Mouse (Mus musculus): ENCODE measurements around the gene Slc2a3.
A peak's percentile ranks its signal among the peaks of the same experiment; 100 is the strongest.

Slc2a3 gene

GRCm38 (mm10) chr6:122801301-122801800, at the start of gene Slc2a3:
Slc2a3 (minus strand) TSS chr6:122801640.
- DNase-seq (ENCODE audit: low read depth, low spot score), result peak; percentile 92

- no peak for DNase-seq (ENCODE audit: low read depth, low spot score)
Observed at GRCm38 (mm10) chr6:122843759-122844158, 42.3 kb upstream of the Slc2a3 start.

GRCm38 (mm10) chr6:122837539-122837938, 36.1 kb upstream of the Slc2a3 start:
- no peak for DNase-seq (ENCODE audit: low read depth, low spot score)

GRCm38 (mm10) chr6:122836974-122837373, 35.5 kb upstream of the Slc2a3 start:
- DNase-seq (ENCODE audit: low read depth, low spot score), result no peak

GRCm38 (mm10) chr6:122834365-122834764, 32.9 kb upstream of the Slc2a3 start:
- peak; percentile 73 for DNase-seq (ENCODE audit: low read depth, low spot score)

- no peak for DNase-seq (ENCODE audit: low read depth, low spot score)
Observed at GRCm38 (mm10) chr6:122832880-122833279, 31.4 kb upstream of the Slc2a3 start.

- DNase-seq (ENCODE audit: low read depth, low spot score), result peak; percentile 62
Observed at GRCm38 (mm10) chr6:122828086-122828485, 26.6 kb upstream of the Slc2a3 start.

GRCm38 (mm10) chr6:122825923-122826742, 24.7 kb upstream of the Slc2a3 start:
- DNase-seq (ENCODE audit: low read depth, low spot score), result peak; percentile 81

GRCm38 (mm10) chr6:122825166-122825565, 23.7 kb upstream of the Slc2a3 start:
- DNase-seq (ENCODE audit: low read depth, low spot score), result no peak

GRCm38 (mm10) chr6:122824086-122824485, 22.6 kb upstream of the Slc2a3 start:
- no peak for DNase-seq (ENCODE audit: low read depth, low spot score)

- peak; percentile 60 for DNase-seq (ENCODE audit: low read depth, low spot score)
Observed at GRCm38 (mm10) chr6:122821822-122822221, 20.4 kb upstream of the Slc2a3 start.

- peak; percentile 92 for DNase-seq (ENCODE audit: low read depth, low spot score)
Observed at GRCm38 (mm10) chr6:122820799-122821650, 19.6 kb upstream of the Slc2a3 start.

- DNase-seq (ENCODE audit: low read depth, low spot score), result no peak
Observed at GRCm38 (mm10) chr6:122820071-122820798, 18.8 kb upstream of the Slc2a3 start.

GRCm38 (mm10) chr6:122819306-122820070, 18.0 kb upstream of the Slc2a3 start, which contains the start of gene Foxj2:
Foxj2 (plus strand) TSS chr6:122819914.
- DNase-seq (ENCODE audit: low read depth, low spot score), result peak; percentile 82

GRCm38 (mm10) chr6:122813640-122814039, 12.2 kb upstream of the Slc2a3 start:
- DNase-seq (ENCODE audit: low read depth, low spot score), result peak; percentile 42

GRCm38 (mm10) chr6:122812716-122813115, 11.3 kb upstream of the Slc2a3 start:
- DNase-seq (ENCODE audit: low read depth, low spot score), result peak; percentile 80

- DNase-seq (ENCODE audit: low read depth, low spot score), result peak; percentile 86
Observed at GRCm38 (mm10) chr6:122811771-122812600, 10.5 kb upstream of the Slc2a3 start.

GRCm38 (mm10) chr6:122811280-122811652, 9.8 kb upstream of the Slc2a3 start:
- peak; percentile 96 for DNase-seq (ENCODE audit: low read depth, low spot score)

GRCm38 (mm10) chr6:122810615-122811279, 9.3 kb upstream of the Slc2a3 start:
- peak; percentile 99 for DNase-seq (ENCODE audit: low read depth, low spot score)

Data from A20 (cell line).